Mouse (Mus musculus): ENCODE data around the gene Ctxn1. TPM values are rescaled to one million over a fixed set of nuclear protein-coding genes. Genes with fewer than 3 reads are reported as not detected.

Ctxn1 gene
- total and polyA plus RNA-seq, 2 experiments from 2014 or later: 99.4 to 240 TPM

DNA sequence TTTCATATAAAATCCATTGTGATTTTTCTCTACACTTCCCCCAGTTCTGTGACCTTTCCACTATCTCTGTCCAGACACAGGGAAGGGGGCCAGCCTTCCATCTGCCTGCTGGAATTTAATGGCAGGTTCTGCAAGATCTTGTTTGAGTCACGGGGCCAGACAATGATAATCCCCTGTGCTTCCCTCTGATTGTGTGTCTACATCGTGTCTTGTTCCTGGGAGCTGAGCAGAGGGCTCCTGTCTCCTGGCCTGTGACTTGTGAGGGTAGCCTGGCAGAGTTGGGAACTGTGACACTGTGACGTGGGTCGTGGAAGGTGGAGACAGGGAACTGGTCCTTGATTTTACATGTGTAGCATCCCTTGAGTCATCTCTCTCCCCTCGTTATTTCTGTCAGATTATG, 29.3 kb downstream of the Ctxn1 start:
- Histone ChIP-seq H3K9ac (replicated peaks; ENCODE audit: low read length) (no peak overlapping the region), H3K27ac (no peak overlapping the region), H3K4me1 (ENCODE audit: insufficient read depth, low read length) (0 out of 2 replicates have a peak, but pooled peaks cover 5% of the 10 kb centered on the region), H3K36me3 (ENCODE audit: insufficient read depth, low read length) (no peaks in the 10 kb centered on the region), H3K27me3 (ENCODE audit: insufficient read depth, low read length) (no peaks in the 10 kb centered on the region), H3K4me3 (ENCODE audit: low read length) (no peak overlapping the region), H3K4me2 (ENCODE audit: low read depth, low read length) (no peak overlapping the region), H3K9me3 (ENCODE audit: low read length) (no peaks in the 10 kb centered on the region)
- ATAC-seq (no peak), DNase-seq (ENCODE audit: low spot score) (no peak)
- WGBS: 76% methylated on average over 5 of the region's 5 CpGs
- no peak for TF ChIP-seq CTCF (IDR thresholded peaks at IDR 0.05; ENCODE audit: low read depth)

DNA sequence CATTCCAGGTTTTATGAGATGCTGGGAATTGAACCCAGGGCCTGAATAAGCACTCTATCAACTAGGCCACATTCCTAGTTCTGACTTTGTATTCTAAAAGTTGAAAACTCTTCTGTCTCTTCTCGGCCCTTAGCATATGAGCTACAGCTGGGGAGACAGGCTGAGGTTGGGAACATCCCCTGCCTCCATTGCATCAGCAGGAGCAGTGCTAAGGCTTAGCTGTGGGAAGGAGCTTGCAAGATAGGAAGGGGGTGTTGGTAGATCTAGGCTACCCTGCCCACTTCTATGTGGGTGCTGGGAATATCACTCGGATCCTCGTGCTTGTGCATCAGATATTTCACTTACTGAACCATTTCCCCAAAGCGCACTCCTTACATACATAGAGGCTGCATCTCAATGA, 31.2 kb downstream of the Ctxn1 start:
- 95% methylated on average over 4 of the region's 4 CpGs for WGBS
- no peak overlapping the region for H3K27ac ChIP-seq
- TF ChIP-seq CTCF (IDR thresholded peaks at IDR 0.05; ENCODE audit: low read depth): no peak
- no peak for ATAC-seq
- 0 out of 2 replicates have a peak, but pooled peaks cover 5% of the 10 kb centered on the region for H3K4me1 ChIP-seq (ENCODE audit: insufficient read depth, low read length)
- H3K4me3 ChIP-seq (ENCODE audit: low read length): no peak overlapping the region
- H3K9me3 ChIP-seq (ENCODE audit: low read length): no peaks in the 10 kb centered on the region
- no peak for DNase-seq (ENCODE audit: low spot score)
- H3K36me3 ChIP-seq (ENCODE audit: insufficient read depth, low read length): no peaks in the 10 kb centered on the region
- H3K4me2 ChIP-seq (ENCODE audit: low read depth, low read length): no peak overlapping the region
- no peaks in the 10 kb centered on the region for H3K27me3 ChIP-seq (ENCODE audit: insufficient read depth, low read length)
- no peak overlapping the region for H3K9ac ChIP-seq (replicated peaks; ENCODE audit: low read length)

DNA sequence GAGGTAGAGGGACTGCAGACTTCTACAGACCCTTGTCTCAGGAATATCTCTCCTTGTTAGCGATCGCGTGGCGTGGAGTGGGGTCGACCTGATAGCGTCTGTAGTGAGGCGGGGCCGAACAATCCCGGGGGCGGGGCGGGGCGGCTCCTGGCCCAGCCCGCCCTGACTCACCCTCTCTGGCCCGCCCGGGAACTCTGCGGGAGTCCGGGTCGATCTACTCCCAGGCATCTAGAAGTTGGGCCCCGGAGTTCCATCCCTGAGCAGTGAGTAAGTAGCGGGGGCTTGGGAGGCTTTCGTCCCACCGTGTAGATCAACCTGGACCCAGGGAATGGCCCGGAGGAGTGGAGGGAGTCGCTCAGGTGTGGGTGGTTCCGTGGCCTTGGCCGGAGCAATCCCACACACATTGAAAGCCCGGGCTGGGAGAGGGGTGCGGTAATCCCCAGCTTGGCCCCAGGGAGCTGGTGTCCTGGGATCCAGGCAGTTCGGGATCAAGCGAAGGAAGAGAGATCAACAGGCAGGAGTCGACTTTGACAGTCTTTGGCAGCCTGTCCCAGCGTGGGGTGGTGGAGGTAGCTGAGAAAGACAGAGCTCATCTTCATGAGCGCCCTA, 32.2 kb downstream of the Ctxn1 start, which contains the start of gene Lrrc8e:
TSS of gene Lrrc8e (plus strand) at position 89 of the 609 bp plus-strand sequence.
- 5% methylated on average over 32 of the region's 33 CpGs for WGBS

DNA sequence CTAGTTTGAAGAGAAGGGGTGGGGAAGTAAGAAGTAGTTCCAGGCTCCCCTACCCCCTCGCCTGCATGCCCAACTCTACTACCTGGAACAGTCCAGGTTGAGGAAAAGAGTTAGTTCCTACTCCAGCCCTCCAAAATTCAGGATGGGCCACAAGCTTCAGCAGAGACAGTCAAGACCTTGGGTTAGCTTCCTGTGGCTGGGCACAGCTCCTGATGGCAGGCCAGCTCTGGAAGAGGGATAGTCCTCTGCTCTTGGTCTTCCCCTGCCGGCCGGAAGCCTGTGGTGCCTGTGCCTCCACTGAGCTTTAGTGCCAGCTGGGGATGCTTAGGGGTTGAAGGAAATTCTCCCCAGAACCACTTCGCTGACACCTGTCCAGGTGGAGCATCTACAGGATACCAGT, 32.8 kb downstream of the Ctxn1 start:
- H3K9me3 ChIP-seq (ENCODE audit: low read length): no peaks in the 10 kb centered on the region
- 0 out of 2 replicates have a peak, but pooled peaks cover 5% of the 10 kb centered on the region for H3K4me1 ChIP-seq (ENCODE audit: insufficient read depth, low read length)
- no peak overlapping the region for H3K9ac ChIP-seq (replicated peaks; ENCODE audit: low read length)
- peak overlapping the region; percentile 45 for H3K4me2 ChIP-seq (ENCODE audit: low read depth, low read length)
- no peaks in the 10 kb centered on the region for H3K27me3 ChIP-seq (ENCODE audit: insufficient read depth, low read length)
- H3K27ac ChIP-seq: no peak overlapping the region
- no peak for DNase-seq (ENCODE audit: low spot score)
- no peaks in the 10 kb centered on the region for H3K36me3 ChIP-seq (ENCODE audit: insufficient read depth, low read length)
- no peak overlapping the region for H3K4me3 ChIP-seq (ENCODE audit: low read length)
- WGBS: 28% methylated on average over 4 of the region's 4 CpGs
- TF ChIP-seq CTCF (IDR thresholded peaks at IDR 0.05; ENCODE audit: low read depth): peak; percentile 7; the same call in 1 of the 2 replicates
- peak; percentile 29; the same call in 1 of the 2 replicates for ATAC-seq

More for the DNA sequence above, 32.2 kb downstream of the Ctxn1 start, which contains the start of gene Lrrc8e:
- Histone ChIP-seq H3K9me3 (ENCODE audit: low read length) (no peaks in the 10 kb centered on the region), H3K27me3 (ENCODE audit: insufficient read depth, low read length) (no peaks in the 10 kb centered on the region), H3K27ac (no peak within 1 kb of the TSS), H3K4me2 (ENCODE audit: low read depth, low read length) (peak within 1 kb of the TSS; percentile 45), H3K36me3 (ENCODE audit: insufficient read depth, low read length) (no peaks in the 10 kb centered on the region), H3K4me1 (ENCODE audit: insufficient read depth, low read length) (0 out of 2 replicates have a peak, but pooled peaks cover 5% of the 10 kb centered on the region), H3K4me3 (ENCODE audit: low read length) (peak within 1 kb of the TSS; percentile 11; the same call in 1 of the 2 replicates), H3K9ac (replicated peaks; ENCODE audit: low read length) (no peak within 1 kb of the TSS)
- peak; percentile 51; the same call in 1 of the 2 replicates for ATAC-seq
- no peak for DNase-seq (ENCODE audit: low spot score)
- no peak for TF ChIP-seq CTCF (IDR thresholded peaks at IDR 0.05; ENCODE audit: low read depth)

DNA sequence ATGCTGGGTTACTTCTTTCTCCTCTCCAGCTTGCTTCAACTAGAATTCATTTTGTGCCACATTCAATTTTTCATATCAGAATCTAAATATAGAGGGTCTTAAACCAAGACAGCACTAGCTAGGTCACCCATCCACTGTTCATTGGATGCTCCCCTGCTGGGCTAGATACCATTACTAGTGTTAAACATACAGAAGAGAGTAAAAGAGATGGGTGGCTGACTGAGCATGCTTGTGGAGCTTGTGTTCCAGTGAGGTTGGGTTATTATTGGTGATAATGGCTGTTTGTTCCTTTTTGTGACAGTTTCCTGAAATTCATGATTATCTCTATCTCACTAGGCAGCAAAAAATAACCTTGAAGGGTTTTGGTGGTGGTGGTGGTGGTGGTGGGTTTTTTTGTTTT, 37.0 kb downstream of the Ctxn1 start:
- no peak for ATAC-seq
- TF ChIP-seq CTCF (IDR thresholded peaks at IDR 0.05; ENCODE audit: low read depth): no peak
- H3K27me3 ChIP-seq (ENCODE audit: insufficient read depth, low read length): no peaks in the 10 kb centered on the region

DNA sequence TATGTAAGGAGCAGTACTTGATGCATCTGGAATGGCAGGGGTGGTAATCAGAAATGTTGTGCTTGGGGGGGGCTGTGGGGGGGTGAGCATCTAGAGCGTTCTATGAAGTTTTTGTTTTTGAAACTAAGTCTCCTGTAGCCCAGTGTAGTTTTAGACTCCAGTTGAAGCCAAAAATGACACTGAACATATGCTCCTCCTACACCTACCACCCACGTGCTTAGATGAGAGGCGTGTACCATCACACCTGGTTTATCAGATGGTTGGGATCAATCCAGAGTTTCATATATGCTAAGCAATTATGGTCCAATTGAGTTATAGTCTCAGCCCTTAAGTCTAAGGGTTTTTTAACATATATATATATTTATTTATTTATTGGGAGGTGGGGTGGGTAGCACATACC, 39.5 kb downstream of the Ctxn1 start:
- no peaks in the 10 kb centered on the region; the same call in 1 of the 2 replicates for H3K36me3 ChIP-seq (ENCODE audit: insufficient read depth, low read length)
- H3K4me3 ChIP-seq (ENCODE audit: low read length): no peak overlapping the region
- no peak for ATAC-seq
- TF ChIP-seq CTCF (IDR thresholded peaks at IDR 0.05; ENCODE audit: low read depth): no peak
- H3K27ac ChIP-seq: no peak overlapping the region
- peaks cover 3% of the 10 kb centered on the region for H3K4me1 ChIP-seq (ENCODE audit: insufficient read depth, low read length)
- no peak overlapping the region for H3K4me2 ChIP-seq (ENCODE audit: low read depth, low read length)
- H3K27me3 ChIP-seq (ENCODE audit: insufficient read depth, low read length): no peaks in the 10 kb centered on the region
- WGBS: 90% methylated on average over 3 of the region's 3 CpGs
- DNase-seq (ENCODE audit: low spot score): no peak
- no peak overlapping the region for H3K9ac ChIP-seq (replicated peaks; ENCODE audit: low read length)
- H3K9me3 ChIP-seq (ENCODE audit: low read length): no peaks in the 10 kb centered on the region

More for the DNA sequence above, 37.0 kb downstream of the Ctxn1 start:
- H3K9me3 ChIP-seq (ENCODE audit: low read length): no peaks in the 10 kb centered on the region
- H3K4me1 ChIP-seq (ENCODE audit: insufficient read depth, low read length): 0 out of 2 replicates have a peak, but pooled peaks cover 5% of the 10 kb centered on the region
- no peak for DNase-seq (ENCODE audit: low spot score)
- H3K27ac ChIP-seq: no peak overlapping the region
- H3K4me2 ChIP-seq (ENCODE audit: low read depth, low read length): no peak overlapping the region
- no peak overlapping the region for H3K9ac ChIP-seq (replicated peaks; ENCODE audit: low read length)
- no peaks in the 10 kb centered on the region for H3K36me3 ChIP-seq (ENCODE audit: insufficient read depth, low read length)
- H3K4me3 ChIP-seq (ENCODE audit: low read length): no peak overlapping the region
